Mouse (Mus musculus) right cerebral cortex, postnatal 25 days (tissue): Measurements from ENCODE around the gene Mrpl22.
"Not testable (repeated sequence)": the region's sequence is repeated elsewhere in the genome, so short reads cannot be mapped to it uniquely, and the experiment has no call there.

ENCODE experiments used
- DNase-seq: peaks from one replicate; pipeline ENCODE4 v3.0.0; 2022

The Mrpl22 gene

GRCm38 (mm10) chr11:58183579-58183978 lies 12.1 kb downstream of the Mrpl22 start:
- no peak for DNase-seq

DNA sequence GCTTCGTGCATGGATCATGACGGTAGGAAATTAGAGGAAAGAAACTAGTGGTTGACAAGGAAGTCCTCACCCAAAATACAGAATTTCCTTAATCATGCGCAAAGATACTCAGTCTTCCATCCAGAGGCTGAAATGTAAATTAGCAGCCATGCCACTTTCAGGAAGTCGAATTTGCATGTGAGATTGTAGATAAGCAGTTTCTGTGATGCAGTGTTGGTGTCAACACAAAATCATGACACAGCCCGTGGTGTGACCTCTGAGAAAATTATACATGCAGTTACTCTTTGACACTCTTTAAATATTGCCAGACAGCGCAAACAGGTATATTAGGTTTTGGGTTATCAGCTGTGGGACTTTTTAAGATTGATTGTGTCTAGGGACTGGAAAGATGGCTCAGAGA lies 18.2 kb downstream of the Mrpl22 start:
- no peak for DNase-seq

- no peak for DNase-seq
These were observed 21.9 kb downstream of the Mrpl22 start for GRCm38 (mm10) chr11:58193326-58193725.

DNA sequence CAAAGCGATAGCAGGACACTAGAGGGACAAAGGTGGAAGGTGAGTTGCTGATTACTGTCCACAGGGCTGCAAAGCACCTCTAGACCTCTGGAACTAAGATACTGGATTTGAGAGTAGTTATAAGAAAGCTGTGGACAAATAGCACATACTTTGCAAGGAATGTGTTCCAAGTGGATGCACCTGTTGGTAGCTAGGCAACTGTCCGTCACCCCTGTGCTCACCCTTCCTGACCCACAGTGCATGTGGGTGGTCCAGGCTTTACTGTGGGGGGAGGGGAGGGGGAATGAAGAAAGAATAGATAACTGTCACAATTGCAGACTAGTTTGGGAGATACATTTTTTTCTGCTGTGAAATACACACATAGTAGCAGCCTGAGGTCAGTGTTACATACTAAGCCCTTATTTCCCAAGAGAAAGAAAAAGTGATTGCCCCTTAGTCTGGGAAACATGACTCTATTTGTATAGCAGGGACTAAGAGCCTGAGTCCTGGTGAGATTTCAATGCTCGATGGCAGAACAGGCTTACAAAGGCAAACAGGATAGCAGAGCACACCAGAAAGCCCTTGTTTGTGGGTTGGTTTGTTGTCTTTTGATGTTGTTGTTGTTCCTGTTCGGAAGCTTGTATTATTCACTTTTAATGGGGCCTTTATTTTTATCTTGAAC lies 22.5 kb downstream of the Mrpl22 start:
- no peak for DNase-seq

DNA sequence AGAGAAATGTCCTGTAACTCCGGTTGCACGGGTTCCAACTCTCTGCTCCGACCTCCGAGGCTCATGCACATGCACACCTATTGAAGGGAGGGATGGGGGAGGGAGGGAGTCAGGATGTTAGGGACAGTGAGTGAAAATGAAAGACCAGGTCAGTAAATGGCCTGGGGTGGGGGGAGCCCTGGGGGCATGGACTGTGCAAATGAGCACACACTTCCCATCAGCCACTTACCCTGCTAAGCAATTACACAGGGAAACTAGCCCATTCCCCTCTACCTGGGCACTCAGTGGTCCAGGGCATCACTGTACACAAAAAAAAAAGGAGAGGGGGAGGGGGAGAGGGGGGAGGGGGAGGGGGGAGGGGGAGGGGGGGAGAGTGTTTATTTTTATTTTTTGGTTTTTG lies 27.2 kb downstream of the Mrpl22 start:
- no peak for DNase-seq

DNA sequence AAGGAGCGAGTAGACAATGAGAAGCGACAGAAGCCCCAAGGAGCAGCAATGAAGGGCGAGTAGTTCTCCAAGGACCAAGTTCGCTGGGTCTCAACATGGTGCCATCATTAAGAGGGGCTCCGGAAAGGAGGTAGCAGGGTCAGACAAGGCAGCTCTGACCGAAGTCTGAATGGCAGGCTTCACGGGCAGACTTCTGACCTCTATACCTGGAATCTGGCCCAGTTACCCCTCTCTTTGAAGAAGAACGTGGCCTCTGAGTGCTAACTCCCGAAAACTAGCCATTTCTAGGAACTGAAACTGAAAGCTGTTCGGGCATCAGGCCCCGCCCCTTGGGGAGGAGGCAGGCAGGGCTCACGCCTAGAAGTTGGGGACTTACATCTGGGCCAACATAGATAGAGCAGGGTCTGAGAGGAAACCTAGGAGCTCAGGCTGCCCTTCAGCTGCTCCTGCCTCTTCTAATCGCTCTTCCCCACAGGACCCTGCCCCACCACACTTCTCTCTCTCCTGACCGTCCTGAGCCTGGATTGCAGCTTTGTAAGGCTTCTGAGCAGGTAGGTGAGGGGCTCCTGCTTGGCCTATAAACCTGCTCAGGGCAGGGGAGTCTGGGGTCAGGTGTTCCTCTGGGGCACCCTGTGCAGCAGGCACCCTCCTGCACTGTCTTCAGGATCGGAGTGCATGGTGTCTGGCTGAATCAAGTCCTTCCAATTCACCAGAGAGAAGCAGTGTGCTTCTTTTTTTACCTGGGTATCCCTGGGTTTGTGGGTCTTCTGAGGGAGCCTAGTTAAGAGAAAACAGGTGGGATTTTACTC lies 28.0 kb downstream of the Mrpl22 start, which contains the start of the genes Igtp and Irgm2:
Igtp (plus strand) TSS at position 328 of the 809 bp plus-strand sequence.
Irgm2 (plus strand) TSS at position 390 of the 809 bp plus-strand sequence.
- DNase-seq: peak; percentile 58

DNA sequence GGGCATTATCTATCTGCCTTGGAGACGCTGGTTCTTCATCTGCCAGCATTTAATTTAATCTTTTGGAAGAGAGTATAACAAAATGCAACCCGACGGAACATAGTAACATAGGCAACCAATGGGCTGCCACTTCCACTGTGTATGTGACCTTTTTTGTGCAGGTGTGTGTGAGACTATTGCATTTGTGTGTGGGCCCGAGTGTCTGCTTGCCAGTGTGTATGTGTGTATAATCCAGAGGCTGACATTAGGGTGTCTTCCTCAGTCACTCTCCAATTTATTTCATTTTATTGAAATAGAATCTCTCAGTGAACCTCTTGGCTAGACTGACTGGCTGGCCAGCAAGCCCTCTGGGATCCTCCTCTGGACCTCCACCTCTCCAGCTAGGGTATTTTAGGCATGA lies 28.8 kb downstream of the Mrpl22 start:
- DNase-seq: no peak

DNA sequence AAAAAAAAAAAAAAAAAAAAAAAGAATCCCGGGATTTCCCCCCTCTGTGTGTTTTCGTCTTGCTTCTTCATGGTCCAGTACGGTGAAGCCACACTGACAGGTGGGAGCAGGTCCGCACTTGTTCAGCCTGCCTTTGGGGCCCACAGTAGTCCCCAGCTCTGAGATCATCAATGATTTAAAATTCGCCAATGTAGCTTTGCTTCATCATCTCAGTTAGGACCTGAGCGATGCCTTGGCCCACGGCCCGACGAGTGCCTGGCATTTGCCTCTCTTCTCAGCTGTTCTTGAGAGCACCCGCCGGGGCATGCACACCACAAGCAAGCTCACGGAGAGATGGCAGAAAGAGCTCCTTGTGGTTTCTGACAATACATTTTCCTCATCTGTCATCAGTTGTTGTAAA lies 29.6 kb downstream of the Mrpl22 start:
- DNase-seq: no peak

GRCm38 (mm10) chr11:58210321-58210886 lies 38.9 kb downstream of the Mrpl22 start:
- no peak for DNase-seq

DNA sequence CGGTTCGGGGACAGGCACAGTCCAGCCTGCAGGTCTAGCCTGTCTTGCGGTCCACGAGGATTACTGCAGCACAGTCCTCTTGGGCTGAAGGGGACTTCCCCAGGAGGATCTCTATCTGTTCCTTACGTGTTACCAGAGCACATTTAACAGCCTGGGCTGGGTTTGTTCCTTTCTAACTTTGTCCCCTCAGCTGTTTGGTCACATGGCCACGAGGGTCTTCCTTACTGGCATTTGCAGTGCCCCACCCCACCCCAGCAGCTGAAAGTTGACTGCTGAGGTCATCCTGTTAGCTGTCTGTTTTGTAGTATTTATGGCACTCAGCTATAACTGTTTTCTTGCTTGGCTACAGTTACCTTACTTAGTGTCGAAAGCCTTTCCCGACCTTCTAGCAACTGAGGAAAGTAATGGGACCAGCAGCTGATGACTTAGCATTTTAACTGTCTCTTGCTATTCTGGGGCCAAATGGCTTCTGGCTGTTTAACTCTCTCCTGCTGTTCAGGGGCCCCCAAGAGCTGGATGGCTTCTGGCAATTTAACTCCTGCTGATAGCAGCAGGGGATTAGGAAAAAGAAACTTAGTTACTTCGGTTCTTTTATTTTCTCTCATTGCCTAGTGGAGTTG lies 39.7 kb downstream of the Mrpl22 start:
- DNase-seq: no peak

GRCm38 (mm10) chr11:58211682-58212067 lies 40.2 kb downstream of the Mrpl22 start:
- no peak for DNase-seq

DNA sequence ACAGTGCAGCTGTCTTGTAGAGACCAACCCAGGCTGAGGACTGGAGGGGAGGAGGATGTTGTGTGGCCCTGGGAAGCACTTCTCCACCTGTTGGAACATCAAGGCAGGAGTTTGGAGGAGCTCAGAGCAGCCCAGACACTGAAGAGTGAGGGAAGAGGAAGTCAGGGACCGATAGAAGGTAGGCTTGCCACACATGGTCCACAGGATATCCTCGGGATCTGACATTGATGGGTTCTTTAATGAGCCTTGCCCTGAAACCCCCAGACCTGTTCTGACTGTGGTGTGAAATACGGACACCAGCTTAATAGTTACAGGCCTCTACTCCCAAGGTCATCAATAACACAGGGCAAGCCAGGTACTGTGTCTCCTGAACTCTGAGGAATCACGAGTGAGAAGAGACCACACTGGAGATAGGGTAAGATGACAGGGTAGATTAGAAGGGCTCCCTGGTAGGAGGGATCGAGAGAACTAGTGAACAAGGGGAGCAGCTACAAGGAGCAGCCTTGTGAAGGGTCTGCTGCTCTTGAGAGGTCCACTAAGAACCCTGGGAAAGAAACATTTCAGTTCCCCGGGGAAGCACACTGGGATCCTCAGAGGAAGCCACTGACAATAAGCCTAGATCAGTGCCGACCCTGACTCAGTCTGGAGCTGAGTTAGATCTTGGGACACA lies 42.3 kb downstream of the Mrpl22 start:
- no peak for DNase-seq

- peak; percentile 46 for DNase-seq
These were observed 43.1 kb downstream of the Mrpl22 start for GRCm38 (mm10) chr11:58214391-58215048.

GRCm38 (mm10) chr11:58215049-58215430 lies 43.6 kb downstream of the Mrpl22 start:
- not testable (repeated sequence) for DNase-seq

- DNase-seq: no peak
These were observed 44.4 kb downstream of the Mrpl22 start for GRCm38 (mm10) chr11:58215814-58216213.

- no peak for DNase-seq
These were observed 45.4 kb downstream of the Mrpl22 start for GRCm38 (mm10) chr11:58216823-58217222.

DNA sequence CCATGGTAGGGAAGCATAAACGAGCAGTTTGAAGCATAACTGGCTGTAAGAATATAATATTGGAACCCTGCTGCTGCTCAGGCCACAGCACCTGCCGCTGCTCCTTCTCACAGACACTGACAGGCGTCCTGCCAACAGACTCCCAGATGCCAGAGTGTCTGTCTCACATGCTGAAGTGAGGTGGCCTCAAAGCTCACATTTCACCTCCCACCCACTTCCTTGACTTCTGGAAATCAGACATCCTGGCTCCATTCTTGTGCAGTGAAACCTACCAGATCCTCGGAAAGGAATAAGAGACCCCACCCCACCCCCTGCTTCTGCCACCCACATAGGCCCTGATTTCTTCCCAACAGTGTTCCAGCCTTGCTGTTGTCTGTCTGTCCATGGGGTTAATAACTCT lies 52.3 kb downstream of the Mrpl22 start:
- DNase-seq: no peak

- DNase-seq: no peak
These were observed 52.9 kb downstream of the Mrpl22 start for GRCm38 (mm10) chr11:58224313-58224712.

- not testable (repeated sequence) for DNase-seq
These were observed 53.4 kb downstream of the Mrpl22 start for GRCm38 (mm10) chr11:58224872-58225271.

- DNase-seq: peak; percentile 34
These were observed 54.2 kb downstream of the Mrpl22 start for GRCm38 (mm10) chr11:58225655-58226054.

DNA sequence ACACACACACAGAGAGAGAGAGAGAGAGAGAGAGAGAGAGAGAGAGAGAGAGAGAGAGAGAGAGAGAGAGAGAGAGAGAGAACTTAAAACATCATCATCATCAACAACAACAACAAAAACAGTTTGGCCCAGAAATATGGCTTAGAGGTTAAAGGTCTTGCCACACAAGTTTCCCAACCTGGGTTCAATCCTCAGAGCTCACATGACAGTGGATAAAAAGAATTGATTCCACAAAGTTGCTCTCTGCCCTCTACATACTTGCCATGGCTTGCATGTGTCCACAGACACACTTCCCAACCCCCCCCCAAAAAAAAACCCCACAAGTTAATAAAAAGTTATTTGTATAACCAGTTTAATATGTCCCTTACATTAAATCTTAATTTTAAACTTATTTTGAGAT lies 55.0 kb downstream of the Mrpl22 start:
- DNase-seq: no peak

- DNase-seq: not testable (repeated sequence)
These were observed 56.6 kb downstream of the Mrpl22 start for GRCm38 (mm10) chr11:58228021-58228420.
